Mouse (Mus musculus): ENCODE data around the gene Kcnn1.

Gene Kcnn1

DNA sequence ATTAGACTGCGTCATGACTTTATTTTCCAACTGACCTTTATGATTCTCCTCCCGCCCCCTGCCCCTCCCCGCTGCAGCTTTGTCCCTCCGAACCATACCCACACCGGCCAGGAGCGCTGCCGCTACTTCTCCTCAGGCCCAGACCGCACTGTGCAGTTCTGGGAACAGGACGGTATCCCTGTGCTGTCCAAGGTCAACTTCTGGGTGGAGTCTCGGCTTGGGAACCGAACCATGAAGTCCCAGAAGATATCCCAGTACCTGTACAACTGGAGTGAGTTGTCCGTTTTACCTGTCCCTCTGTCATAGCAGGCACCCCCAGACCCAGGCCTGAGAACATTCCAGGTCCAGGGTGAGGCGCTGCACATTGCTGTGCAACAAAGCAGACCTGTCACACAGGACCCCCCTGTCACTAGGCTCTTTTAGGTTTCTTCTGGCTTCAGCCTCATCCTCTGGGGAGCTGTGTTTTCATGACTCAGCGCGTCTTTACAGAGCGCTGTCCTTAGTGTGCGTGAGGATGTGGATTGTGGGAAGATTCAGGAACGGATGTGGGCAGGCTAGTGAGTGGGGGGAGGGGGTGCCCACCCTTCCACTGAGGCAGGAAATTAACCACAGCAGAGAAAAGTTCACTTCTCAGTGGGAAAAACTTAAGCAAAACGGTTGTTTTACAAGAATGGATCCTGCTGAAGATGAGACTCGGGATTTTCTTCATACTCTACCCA is 51.9 kb downstream of the Kcnn1 start:
- DNase-seq: no peak

- no peak for DNase-seq
Observed at GRCm38 (mm10) chr8:70808955-70809701, 53.9 kb downstream of the Kcnn1 start.

DNA sequence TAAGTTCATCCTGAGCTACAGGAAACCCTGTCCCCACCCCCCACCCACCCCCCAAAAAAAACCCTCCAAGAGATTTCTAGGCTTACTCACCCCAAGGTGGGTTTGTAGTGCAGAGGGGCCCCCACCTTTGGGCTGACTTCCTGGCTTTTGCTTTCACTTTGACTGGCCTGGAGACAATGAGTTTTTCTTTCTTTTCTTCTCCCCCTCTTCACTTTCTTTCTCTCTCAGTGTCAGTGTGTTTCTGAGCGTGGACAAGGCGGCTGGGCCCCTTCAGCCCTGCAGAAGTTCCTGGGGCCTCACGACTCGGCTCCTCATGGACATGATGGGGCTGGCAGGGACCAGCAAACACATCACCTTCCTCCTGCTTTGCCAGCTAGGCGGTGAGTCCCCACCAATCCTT is 54.8 kb downstream of the Kcnn1 start, which contains the start of gene Il12rb1:
Il12rb1 (plus strand) TSS at position 211 of the 400 bp plus-strand sequence.
- DNase-seq: no peak

DNA sequence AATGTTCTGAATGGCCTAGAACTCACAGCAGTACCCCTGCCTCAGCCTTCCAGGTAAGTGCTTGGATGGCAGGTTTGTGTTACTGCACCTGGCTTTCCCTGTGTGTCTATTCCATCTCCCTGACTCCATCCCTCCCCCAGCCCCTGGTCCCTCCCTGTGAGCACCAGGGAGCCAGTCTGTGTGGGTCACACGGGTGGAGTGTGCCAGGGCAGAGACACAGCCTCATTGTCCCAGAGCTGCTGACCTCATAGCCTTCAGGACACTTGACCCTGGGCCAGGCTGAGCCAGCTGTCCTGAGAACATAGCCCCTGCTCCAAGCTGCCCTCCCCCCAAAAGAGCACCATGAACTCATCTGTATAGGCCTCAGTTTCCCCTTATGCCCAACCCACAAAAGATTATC is 55.8 kb downstream of the Kcnn1 start:
- no peak for DNase-seq

GRCm38 (mm10) chr8:70806541-70806940 is 56.5 kb downstream of the Kcnn1 start:
- DNase-seq: no peak

- peak; percentile 92 for DNase-seq
Observed at GRCm38 (mm10) chr8:70804481-70805206, 58.4 kb downstream of the Kcnn1 start, which contains the start of gene Mast3. Gene Mast3 (minus strand): TSS chr8:70805054.

GRCm38 (mm10) chr8:70803761-70804480 is 59.1 kb downstream of the Kcnn1 start:
- peak; percentile 66 for DNase-seq

DNA sequence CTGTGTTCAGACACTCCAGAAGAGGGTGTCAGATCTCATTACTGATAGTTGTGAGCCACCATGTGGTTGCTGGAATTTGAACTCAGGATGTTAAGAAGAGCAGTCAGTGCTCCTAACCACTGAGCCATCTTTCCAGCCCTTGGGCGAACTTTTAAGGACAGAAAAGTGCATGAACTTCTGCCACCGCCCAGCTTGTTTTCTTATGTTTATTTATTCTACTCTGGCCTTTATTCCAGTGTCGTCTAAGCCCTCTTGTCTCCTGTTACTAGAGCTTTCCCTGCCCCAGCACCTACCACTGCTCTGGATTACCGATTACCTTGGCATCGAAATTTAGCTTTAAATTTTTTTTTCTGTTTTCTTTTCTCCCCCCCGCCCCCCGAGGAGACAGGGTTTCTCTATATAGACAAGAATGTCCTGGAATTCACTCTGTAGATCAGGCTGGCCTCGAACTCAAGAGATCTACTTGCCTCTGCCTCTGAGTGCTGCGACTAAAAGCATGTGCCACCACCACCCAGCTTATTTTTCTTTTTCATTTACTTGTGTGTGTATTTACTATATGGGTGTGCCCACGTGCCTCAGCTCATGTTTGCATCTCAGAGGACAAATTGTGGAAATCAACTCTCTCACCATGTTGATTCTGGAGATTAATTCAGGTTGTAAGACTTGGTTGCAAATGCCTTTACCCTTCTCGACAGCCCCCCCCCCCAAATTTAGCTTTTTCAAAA is 60.1 kb downstream of the Kcnn1 start:
- no peak for DNase-seq

DNA sequence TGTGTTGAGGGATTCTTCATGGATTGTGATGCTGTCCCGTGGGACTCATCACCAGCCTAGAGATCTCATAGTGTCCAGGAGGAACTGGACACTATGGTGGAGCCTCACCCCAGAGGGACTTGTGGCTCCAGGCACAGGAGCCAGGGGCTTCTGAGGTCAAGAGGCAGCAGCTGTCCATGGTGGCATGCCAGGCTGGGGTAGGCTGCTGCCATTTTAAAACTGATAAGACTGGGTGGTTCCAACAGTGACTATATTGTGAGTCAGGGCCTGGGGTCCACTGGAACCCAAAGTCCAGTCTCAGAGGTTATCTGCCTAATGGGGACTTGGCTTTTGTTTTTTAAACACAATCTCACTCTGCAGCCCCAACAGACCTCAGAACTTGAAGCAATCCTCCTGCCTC is 61.2 kb downstream of the Kcnn1 start:
- no peak for DNase-seq

DNA sequence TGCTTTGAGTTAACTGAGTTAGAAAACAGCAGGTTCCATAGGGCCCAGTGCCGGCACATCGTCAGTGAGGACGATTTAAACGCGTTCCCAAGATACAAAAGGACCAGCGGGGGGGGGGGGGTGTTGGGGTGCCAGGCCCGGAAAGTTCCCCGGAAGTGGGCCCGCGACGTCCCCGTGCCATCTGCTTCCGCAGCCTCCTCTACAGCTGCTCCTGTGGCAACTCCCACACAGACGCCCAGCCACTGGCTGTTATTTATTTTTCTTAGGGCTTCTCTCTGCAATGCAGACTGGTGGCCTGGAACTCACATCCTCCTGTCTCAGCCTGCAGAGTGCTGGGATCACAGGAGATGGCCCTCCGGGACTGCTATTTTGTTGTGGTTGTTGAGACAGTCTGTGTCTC is 61.9 kb downstream of the Kcnn1 start:
- no peak for DNase-seq

DNA sequence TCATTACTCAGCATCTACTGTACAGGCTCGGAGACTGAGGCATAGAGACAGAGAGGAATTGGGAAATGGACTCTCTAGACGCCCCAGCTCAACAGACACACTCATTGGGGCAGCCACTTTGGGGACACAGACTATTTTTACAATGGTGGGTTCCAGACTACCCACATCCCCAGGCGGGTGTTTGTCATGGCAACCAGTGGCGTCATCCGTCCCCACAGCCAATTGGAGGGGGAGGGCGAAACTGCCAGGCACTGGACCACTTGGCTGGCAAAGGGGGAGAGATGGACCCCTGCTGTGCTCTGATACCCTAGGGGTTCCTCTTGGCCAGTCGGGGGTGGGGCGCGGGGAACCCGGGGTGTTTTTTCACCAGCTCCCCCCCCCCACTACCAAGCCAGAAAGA is 62.4 kb downstream of the Kcnn1 start:
- no peak for DNase-seq

- peak; percentile 61 for DNase-seq
Observed at GRCm38 (mm10) chr8:70798281-70798680, 64.8 kb downstream of the Kcnn1 start.

- DNase-seq: peak; percentile 87
Observed at GRCm38 (mm10) chr8:70797081-70798070, 65.7 kb downstream of the Kcnn1 start.

GRCm38 (mm10) chr8:70796403-70797080 is 66.5 kb downstream of the Kcnn1 start:
- no peak for DNase-seq

DNA sequence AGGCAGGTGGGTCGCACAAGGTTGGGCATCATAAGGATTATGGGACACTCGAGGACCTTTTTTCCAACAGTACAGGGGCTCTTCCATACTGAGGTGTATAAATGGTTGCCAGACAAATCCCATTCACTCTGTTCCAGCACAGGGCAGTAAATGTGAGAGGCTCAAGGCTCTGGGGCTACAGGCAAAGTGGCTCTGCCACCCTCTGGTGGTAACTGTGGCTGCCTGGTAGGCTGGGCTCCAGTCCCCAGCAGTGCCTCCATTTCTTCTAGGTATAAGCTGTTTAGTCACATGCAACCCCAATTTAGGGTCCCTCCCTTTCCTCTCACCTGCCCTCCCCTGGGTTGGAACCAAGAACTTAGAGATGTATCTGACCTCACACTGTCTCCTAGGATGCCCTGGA is 67.7 kb downstream of the Kcnn1 start:
- no peak for DNase-seq

- no peak for DNase-seq
Observed at GRCm38 (mm10) chr8:70794215-70794614, 68.8 kb downstream of the Kcnn1 start.

- DNase-seq: peak; percentile 78
Observed at GRCm38 (mm10) chr8:70792700-70793099, 70.4 kb downstream of the Kcnn1 start.

All from lung, postnatal 14 days (tissue).